Mouse (Mus musculus): ENCODE measurements at regions not wholly inside any gene's neighbourhood (a gene's known extent, or its start where the extent isn't known, plus 50 kb on each side); places are given as distances from the start of the nearest gene placed in this dataset.

DNA sequence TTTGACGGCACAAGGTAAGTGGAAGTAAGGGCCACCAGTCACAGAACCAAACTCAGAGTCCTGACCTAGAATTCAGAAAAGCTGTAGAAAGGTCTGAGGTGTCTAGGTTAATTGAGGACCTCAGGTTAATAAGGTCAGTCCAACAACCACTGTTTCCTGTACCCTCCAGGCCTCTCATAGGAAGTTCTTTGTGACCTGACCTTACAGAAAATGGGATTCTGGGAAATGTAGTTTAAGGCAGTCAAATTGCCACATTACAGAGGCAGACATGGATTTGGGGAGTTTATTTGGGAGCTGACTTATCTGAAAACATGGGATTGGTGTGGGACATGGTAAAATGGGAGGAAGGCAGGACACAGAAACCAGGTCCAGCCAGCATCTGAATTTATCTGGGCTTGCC lies 90.9 kb upstream of the 4930535I16Rik start:
- TF ChIP-seq CTCF (IDR thresholded peaks at IDR 0.05; ENCODE audit: extremely low read depth, insufficient read depth, insufficient read length, insufficient replicate concordance) (no peak), POLR2A (IDR thresholded peaks at IDR 0.05; ENCODE audit: low read depth, low read length) (no peak)

Measured in spleen, adult 2 months (tissue).